Mouse (Mus musculus): Measurements from ENCODE around the gene Snapc4.

- TF ChIP-seq GATA1 (IDR thresholded peaks at IDR 0.05; ENCODE audit: borderline replicate concordance, low read length) = no peak
- TF ChIP-seq FLI1 (IDR thresholded peaks at IDR 0.05; ENCODE audit: low read length) = no peak
Measured at GRCm38 (mm10) chr2:26356231-26356630, 24.2 kb downstream of the Snapc4 start.

Measured in megakaryocyte, embryonic 14.5 days (primary cell).